Mouse (Mus musculus) c-Kit-positive CD71-positive TER-119-positive erythroid progenitor cells, embryonic 14.5 days (primary cell): ENCODE results near the gene Trem1.

Experiments used
- DNase-seq: peaks from one replicate; pipeline ENCODE4 v3.0.0-alpha.2; 2013; ENCODE audit warnings: low spot score

The Trem1 gene

DNA sequence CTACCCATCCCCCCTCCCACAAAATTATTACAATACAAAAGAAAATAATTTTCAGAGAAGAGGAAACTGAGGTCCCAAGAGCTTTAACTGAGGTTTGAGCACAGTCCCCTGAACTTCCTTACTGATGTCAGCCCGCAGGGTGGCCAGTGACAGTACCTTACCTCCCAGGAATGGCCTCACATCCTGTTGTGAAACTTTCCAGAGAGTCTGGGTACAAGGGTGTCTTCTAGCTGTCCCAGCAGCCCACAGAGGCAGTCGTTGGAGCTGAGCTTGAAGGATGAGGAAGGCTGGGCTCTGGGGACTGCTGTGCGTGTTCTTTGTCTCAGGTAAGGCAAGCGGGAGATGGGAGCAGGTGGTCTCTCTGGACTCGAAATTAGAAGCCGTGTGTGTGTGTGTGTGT is at the start of gene Trem1:
TSS of gene Trem1 (plus strand) at position 251 of the 400 bp plus-strand sequence.
- no peak for DNase-seq

DNA sequence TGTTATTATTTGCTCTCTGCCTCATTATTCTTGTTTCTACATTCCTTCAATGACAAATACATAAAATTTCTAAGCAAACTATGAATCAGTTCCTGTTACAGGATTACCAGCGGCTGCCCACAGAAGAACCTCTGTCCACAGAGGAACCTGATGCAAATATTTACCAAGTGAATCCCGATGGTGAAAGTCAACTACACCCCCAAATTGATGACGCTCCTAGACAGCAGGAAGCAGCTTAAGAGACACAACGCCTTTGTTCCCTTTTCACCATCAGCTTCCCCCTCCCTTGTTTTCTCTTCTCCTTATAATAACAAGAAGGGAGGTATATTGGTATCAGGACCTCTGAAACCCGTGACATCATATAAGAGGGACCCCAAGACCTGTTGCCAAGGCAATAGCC is 47.3 kb upstream of the Trem1 start:
- no peak for DNase-seq

DNA sequence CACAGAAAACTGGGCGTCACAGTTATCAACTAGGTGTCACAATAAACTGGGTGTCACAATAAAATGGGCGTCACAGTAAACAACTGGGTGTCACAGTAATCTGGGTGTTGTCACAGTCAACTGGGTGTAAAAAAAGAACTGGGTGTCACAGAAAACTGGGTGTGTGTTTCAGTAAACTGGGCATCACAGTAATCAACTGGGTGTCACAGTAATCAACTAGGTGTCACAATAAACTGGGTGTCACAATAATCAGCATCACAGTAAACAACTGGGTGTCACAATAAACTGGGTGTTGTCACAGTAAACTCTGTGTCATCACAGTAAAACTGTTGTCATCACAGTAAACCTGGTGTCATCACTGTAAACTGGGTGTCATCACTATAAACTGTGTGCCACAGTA is 40.2 kb upstream of the Trem1 start:
- no peak for DNase-seq

DNA sequence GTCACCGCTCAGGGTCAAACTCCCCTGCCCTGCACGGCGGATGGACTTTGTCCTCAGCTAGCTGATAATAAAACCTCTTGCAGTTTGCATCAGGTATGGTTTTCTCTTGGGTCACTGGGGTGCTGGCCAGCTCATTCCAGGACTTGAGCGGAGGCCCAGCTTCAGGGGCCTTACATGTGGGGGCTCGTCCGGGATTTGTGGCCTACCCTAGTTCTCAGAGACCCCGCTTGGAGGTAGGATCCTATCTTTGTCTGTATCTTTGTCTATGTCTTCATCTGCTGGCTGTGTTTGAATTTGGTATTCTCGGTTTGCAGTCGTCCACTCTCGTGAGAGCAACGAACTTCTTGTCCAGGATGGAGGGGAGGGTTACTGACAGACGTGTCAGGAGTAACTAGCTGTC is 29.5 kb upstream of the Trem1 start:
- DNase-seq = no peak

DNA sequence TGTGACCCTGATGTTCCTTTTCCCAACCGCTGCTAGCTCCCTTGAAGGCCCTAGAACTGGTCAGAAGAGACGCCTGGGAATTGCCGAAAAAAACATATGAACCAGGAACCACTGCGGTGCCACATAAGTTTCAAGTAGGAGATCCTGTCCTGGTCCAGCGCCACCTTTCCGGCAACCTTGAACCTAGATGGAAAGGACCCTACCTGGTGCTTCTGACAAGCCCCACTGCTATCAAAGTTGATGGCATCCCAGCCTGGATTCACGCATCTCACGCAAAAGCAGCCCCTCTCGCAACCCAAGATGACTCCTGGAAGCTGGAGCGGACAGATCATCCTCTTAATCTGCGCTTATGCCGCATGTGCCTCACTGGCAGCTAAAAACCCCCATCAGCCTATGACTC is 20.0 kb upstream of the Trem1 start:
- DNase-seq = no peak

DNA sequence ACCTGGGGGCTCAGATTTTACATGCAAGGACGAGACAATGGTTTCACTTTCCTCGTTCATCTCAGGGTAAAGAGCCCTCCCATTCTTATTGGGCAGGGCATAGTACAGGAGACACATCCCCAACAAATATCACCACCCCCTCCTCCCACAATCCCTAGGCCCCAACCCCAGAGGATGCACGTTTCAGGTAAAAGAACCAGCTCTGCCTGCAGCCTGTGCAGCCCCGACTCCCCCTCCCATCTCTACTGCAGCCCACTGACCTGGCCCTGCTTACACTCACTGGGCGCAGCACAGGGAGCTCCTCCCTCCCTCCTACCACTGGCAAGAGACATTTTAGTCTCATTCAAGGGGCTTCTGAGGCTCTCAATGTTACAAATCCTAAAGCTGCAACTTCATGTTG is 19.1 kb upstream of the Trem1 start:
- DNase-seq = no peak

DNA sequence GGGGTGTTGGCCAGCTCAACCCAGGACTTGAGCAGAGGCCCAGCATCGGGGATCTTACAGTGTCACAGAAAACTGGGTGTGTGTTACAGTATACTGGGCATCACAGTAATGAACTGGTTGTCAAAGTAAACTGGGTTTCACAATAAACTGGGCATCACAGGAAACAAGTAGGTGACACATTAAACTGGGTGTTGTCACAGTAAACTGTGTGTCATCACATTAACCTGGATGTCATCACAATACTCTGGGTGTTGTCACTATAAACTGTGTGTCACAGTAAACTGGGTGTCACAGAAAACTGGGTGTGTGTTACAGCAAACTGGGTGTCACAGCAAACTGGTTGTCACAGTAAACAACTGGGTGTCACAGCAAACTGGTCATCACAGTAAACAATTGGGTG is 17.1 kb upstream of the Trem1 start:
- no peak for DNase-seq

DNA sequence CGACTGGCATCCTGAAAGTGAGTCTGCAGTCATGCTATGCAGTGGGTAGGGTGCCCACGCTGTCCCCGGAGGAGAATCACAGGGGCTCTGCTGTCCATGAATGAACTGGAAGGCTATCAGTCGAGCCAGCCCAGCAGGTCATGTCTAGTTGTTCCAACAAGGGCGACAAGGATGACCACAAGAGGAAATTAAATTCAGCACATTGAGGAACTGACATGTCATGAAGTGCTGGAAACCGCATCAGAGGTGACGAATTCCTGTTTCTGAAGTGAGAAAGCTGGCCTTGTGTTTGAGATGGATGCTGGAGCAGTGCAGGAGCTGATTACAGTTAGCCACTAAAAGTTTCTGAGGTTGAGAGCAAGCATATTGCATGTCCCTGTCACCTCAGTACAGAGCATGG is 1.9 kb upstream of the Trem1 start:
- DNase-seq = no peak

DNA sequence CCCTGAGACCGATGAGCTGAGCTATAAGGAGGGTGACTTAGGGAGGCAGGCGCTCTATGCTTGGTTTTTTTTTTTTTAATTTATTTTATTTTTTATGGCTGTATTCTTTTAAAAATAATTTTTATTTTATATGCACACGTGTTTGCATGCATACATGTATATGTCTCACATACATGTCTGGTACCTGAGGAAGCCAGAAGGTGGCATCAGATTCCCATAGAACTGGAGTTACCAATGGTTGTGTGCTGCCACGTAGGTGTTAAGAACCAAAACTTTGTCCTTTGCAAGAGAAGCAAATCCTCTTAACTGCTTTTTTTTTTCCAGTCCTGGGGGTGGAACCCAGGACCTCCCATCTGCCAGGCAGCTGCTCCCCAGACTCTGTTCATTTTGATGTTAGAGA is 1.2 kb downstream of the Trem1 start:
- no peak for DNase-seq

DNA sequence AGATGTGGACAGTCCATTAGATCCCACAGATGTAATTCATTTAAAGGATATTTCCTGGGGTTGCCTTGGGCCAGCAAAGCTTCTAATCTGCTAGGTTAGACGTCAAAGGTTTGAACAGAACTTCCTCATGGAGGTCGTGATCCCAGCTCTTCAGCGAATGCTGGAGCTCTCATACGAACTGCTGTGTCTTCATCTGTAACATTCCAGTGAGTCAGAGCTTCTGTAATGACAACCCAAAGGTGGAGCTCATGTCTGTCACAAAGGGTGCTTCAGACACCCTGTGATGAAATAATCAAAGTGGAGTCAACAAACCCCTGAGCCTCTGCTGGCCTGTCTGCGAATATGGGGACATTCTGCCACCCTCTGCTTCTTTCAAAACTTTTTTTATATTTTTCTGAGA is 2.0 kb downstream of the Trem1 start:
- no peak for DNase-seq

DNA sequence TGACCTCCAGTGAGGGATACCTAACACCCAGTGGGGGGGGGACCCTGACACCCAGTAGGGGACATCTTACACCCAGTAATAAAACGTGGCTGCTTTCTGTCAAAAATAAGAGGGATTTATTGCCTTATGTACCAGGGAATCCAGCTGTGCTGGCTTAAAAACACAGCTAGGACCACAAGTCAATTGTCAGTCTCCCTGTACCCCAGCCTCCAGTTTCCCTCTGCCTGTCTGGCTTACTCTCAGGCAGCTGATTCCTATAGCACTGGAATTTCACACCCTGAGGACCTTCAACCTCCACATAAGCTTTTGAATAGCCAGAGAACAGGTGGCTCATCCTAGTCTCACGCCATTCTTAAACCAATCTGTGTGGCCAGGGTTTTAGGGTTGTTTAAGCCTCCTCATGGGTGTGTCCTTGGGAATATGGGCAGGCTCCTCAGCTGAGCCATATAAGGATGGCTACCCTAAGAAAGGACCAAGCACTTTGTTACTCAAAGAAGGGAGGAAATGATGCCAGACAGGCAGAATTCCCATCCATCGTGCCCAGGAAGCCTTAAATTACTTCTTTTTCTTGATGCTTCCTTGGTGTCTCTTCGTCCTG is 3.3 kb downstream of the Trem1 start:
- DNase-seq = no peak

DNA sequence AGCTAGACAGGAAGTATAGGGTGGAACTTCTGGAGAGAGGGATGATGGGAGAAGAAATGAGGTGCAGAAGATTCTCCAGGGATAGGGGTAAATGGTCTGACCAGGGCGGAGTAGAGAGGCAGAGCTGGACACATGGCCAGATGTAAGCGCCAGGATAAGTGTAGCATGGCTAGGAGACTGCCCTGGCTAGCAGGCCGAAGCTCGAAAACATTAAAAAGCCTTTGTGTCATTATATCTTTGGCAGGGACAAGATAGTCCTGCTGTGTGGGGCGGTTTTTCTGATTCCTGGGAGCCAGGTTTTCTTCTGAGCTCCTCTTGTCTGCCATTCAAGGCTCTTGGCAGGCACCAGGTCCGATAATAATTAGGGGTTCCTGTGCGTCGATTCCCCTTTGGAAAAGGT is 5.1 kb downstream of the Trem1 start:
- no peak for DNase-seq

DNA sequence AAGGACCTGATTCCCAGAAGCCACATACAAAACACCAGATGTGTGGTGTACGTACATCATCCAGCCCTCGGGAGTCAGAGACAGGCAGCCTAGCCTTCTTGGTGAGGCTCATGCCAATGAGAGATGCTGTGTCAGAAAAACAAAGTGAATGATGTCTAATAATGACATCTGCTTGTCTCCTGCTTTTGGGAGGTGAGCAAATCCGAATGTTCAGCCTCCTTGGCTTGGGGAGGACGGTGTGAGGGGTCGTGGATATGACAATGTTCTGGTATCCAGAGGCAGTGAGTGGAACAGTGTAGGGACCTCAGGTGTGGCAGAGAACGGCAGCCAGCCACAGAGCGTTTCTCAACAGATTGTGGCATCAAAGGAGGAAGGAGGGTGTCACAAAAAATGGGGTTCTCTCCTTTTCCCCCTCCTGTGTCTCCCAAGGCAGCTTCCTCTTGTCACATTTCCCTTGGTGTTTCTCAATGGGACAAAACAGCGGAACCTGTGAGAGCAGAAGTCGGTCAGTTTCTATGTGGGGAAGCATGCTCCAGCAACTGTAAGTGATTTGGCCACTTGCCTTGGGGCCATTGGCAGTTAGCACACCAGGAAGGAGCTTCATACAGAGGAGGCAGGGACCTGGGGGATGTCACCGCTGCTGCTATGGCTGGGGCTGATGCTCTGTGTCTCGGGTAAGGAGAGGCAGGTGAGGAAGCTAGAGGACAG is 14.8 kb downstream of the Trem1 start, which contains the start of gene Trem3:
TSS of gene Trem3 (plus strand) at position 557 of the 708 bp plus-strand sequence.
- DNase-seq = no peak

DNA sequence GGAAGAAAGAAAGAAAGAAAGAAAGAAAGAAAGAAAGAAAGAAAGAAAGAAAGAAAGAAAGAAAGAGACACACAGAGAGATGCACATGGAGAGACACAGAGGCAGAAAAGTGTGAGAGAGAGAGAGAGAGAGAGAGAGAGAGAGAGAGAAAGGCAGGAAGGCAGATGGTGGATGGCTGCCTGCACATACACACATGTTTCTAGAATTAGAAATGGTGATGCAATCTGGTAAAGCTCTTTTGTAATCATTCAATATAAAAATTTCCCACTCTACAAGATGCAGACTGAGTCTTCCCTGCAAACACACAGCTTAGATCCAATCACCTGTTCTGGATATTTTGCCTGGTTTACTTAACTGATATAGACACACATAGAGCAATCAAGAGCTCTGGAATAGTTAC is 16.5 kb downstream of the Trem1 start:
- DNase-seq = no peak

DNA sequence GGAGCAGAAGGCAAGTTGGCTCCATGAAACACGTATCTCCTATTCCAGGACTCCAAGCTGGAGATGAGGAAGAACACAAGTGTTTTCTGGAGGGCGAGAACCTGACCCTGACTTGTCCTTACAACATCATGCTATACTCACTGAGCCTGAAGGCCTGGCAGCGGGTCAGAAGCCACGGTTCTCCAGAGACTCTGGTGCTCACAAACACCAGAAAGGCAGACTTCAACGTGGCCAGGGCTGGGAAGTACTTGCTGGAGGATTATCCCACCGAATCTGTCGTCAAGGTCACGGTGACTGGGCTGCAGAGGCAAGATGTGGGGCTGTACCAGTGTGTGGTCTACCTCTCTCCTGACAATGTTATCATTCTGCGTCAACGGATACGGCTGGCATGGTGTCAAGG is 16.9 kb downstream of the Trem1 start:
- no peak for DNase-seq

DNA sequence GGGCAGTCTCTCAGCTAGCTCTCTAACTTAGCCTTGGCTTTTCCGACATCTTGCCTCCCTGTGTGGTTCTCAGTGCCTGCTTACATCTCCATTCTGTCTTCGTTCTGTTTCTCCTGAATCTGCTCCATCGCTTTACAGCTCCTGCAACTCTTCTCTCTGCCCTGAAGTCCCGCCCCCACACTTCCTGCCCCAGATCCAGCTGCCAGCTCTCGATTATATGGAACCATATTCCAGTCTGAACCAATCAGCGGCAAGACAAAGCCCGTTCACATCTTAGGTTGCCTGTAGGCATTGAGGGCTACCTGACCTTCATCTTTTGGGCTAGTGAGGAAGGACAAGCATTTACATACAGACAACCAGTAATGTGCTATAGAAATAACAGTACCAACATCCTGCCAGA is 18.1 kb downstream of the Trem1 start:
- no peak for DNase-seq

DNA sequence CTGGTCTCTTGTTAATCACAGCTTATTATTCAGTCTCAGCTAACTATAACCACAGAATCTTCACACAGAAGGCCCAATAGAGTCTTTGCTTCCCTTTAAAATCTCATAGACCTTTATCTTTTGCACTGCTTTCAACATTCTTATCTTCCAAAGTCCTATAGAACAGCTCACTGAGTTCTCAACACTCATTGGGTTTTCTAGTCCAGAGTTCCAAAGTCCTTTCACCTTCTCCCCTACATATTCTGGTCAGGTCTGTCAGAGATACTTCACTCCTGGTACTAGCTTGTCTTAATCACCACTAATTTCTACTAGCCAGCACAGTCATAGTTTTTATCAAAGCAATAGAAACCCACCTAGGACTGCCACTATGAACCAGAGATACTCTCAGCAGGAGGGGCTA is 24.0 kb downstream of the Trem1 start:
- DNase-seq = no peak

DNA sequence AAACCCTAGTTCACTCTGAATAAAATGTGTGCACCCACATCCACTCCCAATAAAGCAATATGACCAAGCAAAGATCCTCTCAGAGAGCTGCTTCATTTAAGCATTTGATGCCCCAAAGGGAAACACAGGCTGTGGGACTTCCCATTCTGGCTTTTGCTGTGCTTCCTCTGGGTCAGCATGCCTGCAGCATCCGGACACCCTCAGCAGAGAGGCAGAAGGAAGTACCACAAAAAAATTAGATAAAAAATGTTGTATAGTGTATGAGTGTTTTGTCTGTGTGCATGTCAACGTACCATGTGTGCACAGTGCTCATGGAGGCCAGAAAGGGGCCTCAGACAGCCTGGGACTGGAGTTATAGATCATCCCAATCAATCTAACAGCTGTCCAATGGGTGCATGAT is 29.3 kb downstream of the Trem1 start:
- DNase-seq = no peak

DNA sequence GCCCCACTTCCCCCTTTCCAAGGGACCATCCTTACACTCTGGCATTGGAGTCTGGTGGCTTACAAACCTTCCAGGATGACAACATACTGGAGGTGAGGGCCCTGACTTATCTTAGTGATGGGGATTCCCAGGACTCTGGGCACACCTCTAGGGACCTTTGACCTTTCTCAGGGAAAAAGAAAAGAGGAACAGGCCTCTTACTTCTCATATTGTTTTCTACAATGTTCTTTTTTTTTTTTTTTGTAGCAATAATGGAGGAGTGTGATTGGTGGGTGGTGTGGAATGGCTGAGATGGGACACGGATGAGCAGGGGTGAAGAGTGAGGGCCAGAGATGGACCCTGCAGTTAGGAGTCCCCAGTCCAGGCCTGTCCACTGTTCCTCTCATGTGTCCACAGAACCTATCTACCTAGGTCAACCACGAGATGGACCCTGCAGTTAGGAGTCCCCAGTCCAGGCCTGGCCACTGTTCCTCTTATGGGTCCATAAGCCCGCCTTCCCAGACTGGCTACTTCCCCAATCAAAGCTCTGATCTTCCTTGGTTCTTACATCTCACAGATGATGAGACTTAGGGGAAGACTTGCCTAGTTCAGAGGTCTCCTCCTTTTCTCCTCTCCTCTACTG is 31.3 kb downstream of the Trem1 start, which contains the start of gene Treml4:
TSS of gene Treml4 (plus strand) at position 555 of the 622 bp plus-strand sequence.
- no peak for DNase-seq

DNA sequence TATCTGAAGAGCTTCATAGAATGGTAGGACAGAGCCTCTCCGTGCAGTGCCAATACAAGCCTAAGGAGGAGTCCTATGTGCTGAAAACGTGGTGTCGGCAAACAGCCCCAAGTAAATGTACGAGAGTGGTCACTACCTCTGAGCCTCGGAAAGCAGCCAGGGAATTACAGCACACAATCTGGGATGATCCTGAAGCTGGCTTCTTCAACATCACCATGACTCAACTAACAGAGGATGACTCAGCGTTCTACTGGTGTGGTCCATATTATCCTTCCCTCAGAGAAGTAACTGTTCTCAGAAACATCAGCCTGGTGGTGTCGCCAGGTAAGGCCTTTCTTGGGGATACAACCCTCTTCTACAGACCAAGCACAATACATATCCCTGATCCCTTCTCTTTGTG is 32.1 kb downstream of the Trem1 start:
- peak; percentile 59 for DNase-seq

DNA sequence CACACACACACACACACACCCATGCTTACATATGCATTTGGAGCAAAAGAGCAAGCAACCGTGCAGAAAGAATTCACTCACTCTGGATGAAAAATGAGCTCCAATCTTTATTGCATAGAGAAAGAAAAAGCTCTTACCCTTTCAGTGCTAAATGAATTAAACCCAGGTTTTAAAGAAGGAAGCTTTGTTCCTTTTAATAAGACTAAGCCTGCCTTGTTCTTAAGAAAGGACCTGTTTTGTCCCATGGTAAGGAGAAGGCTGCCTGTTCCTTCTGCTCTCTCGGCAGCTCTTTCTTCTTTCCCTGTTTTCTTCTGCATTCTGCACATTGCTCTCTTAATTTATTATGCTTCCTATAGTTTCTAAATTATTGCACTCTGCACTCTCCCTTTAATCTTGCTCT is 33.6 kb downstream of the Trem1 start:
- no peak for DNase-seq

DNA sequence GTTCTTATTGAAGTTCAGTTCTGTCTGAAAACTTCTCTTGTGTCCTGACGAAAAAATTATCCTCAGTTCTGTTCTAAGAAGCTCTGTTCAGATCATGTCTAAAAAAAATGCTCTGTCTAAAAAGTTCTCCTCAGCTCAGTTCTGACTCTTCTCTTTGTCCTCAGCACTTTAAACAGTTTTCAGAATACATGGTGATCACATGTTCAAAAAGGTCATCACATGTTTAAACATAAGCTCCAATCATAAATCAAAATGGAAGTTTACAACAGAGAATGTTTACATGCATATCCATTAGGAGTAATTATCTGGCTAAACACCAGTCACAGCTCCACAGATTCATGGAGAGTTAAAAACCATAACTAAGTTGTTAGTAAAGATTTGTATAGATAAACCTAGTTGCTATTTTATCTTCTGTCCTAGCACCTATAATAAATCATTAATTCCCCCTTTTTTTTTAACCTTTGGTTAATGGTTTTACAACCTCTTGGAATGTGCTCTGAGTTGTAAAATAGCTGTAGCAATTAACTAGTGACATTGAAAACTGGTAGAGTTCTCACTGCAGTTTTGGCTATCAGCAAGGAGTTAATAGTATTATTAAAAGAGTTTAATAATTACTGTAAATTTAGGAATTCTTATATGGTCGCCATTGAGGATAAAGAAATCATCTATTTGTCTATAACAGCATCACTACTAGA is 34.2 kb downstream of the Trem1 start:
- no peak for DNase-seq

DNA sequence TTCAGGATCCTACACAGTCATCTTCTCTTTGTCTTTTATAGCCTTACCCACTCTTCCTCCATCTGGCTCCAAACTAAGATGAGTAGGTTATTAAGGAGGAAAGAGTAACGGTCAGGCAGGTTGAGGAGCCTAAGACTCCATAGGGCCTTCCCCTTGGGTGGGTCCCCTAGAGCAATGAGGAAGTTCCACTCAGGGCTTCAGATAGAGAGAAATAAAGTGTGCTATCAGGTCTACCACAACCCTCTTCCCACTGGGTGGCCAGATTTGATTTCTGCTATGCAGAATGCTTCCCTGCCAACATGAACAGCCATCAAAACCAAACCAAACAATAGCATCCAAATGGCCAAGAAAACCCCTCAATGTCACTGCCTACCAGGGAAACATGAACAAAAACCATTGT is 35.0 kb downstream of the Trem1 start:
- no peak for DNase-seq
